Mouse (Mus musculus) midbrain, embryonic 15.5 days (tissue): ENCODE data around the gene Ccs. TPM values are rescaled to one million over a fixed set of nuclear protein-coding genes. Genes with fewer than 3 reads are reported as not detected.
"Not testable (repeated sequence)": the region's sequence is repeated elsewhere in the genome, so short reads cannot be mapped to it uniquely, and the experiment has no call there.

Source experiments
- ATAC-seq: fragments of 200-750 bp; cut with Nextera tagmentation; replicated peaks from 2 replicates; pipeline ENCODE4 v1.8.0; 2017; ENCODE audit warnings: moderate TSS enrichment
- H3K27ac ChIP-seq: fragments of 300-500 bp; sonication (generic); 2 replicates; pipeline ENCODE4 v1.5.1; 2015; ENCODE audit warnings: mild to moderate bottlenecking, inconsistent platforms
- H3K27me3 ChIP-seq: fragments of 300-500 bp; sonication (generic); replicated peaks from 2 replicates; pipeline ENCODE4 v1.6.1; 2015; ENCODE audit warnings: inconsistent platforms
- H3K36me3 ChIP-seq: fragments of 300-500 bp; sonication (generic); replicated peaks from 2 replicates; pipeline ENCODE4 v1.6.1; 2015; ENCODE audit warnings: inconsistent platforms
- H3K4me1 ChIP-seq: fragments of 300-500 bp; sonication (generic); 2 replicates; pipeline ENCODE4 v1.6.1; 2015; ENCODE audit warnings: inconsistent platforms
- H3K4me2 ChIP-seq: fragments of 300-500 bp; sonication (generic); 2 replicates; pipeline ENCODE4 v1.6.1; 2015; ENCODE audit warnings: inconsistent platforms, mild to moderate bottlenecking, moderate library complexity
- H3K4me3 ChIP-seq: fragments of 300-500 bp; sonication (generic); 2 replicates; pipeline ENCODE4 v1.5.1; 2015; ENCODE audit warnings: mild to moderate bottlenecking, inconsistent platforms
- H3K9ac ChIP-seq: fragments of 300-500 bp; sonication (generic); 2 replicates; pipeline ENCODE4 v1.6.1; 2015; ENCODE audit warnings: mild to moderate bottlenecking, inconsistent platforms
- H3K9me3 ChIP-seq: fragments of 300-500 bp; sonication (generic); 2 replicates; pipeline ENCODE4 v1.6.1; 2016; ENCODE audit warnings: inconsistent platforms
- WGBS: fragments of 180-500 bp; shearing (Covaris S2); methylation state at CpG from one replicate; pipeline ENCODE4 v1.1.7; 2015; ENCODE audit warnings: mixed read lengths; 5-methylcytosine and 5-hydroxymethylcytosine counted together
- polyA plus RNA-seq: library from polyadenylated mRNA; unstranded; fragments of >200 nt; fragmentation: Nextera tagmentation; extraction: Ambion mirVana; gene quantifications from 2 replicates; pipeline ENCODE4 v1.2.1, GENCODE M21; 2015

Ccs gene
- polyA plus RNA-seq = 43.9 and 44.1 TPM in 2 replicates

GRCm38 (mm10) chr19:4839149-4839548 lies at the start of gene Ccs, which contains the start of gene Ccdc87:
TSS of gene Ccs (minus strand) at chr19:4839332.
TSS of gene Ccdc87 (plus strand) at chr19:4839366.
- peak; percentile 99 for ATAC-seq
- WGBS = under 1% methylated on average over 25 of the region's 25 CpGs
- Histone ChIP-seq H3K27me3 (peaks cover 26% of the 10 kb centered on the region), H3K4me1 (peaks cover 18% of the 10 kb centered on the region), H3K36me3 (no peaks in the 10 kb centered on the region), H3K4me3 (peak within 1 kb of the TSS; percentile 54), H3K9ac (peak within 1 kb of the TSS; percentile 54), H3K27ac (no peak within 1 kb of the TSS), H3K9me3 (no peaks in the 10 kb centered on the region), H3K4me2 (peak within 1 kb of the TSS; percentile 93)

GRCm38 (mm10) chr19:4883961-4884360 lies 44.8 kb upstream of the Ccs start:
- Histone ChIP-seq H3K9me3 (no peaks in the 10 kb centered on the region), H3K4me3 (no peak overlapping the region), H3K36me3 (no peaks in the 10 kb centered on the region), H3K27ac (no peak overlapping the region), H3K4me2 (no peak overlapping the region), H3K4me1 (peaks cover 9% of the 10 kb centered on the region), H3K9ac (no peak overlapping the region), H3K27me3 (no peaks in the 10 kb centered on the region)
- ATAC-seq = no peak
- WGBS = 88% methylated on average over 4 of the region's 4 CpGs

- 66% methylated on average over 10 of the region's 10 CpGs for WGBS
- H3K36me3 ChIP-seq = no peaks in the 10 kb centered on the region
- peak overlapping the region; percentile 76; the same call in 1 of the 2 replicates for H3K27ac ChIP-seq
- no peaks in the 10 kb centered on the region for H3K9me3 ChIP-seq
- peak overlapping the region; percentile 70 for H3K4me2 ChIP-seq
- no peak for ATAC-seq
- peak overlapping the region; percentile 74 for H3K9ac ChIP-seq
- H3K4me3 ChIP-seq = peak overlapping the region; percentile 86
- H3K4me1 ChIP-seq = peaks cover 16% of the 10 kb centered on the region
- no peaks in the 10 kb centered on the region for H3K27me3 ChIP-seq
Observed at GRCm38 (mm10) chr19:4879324-4879703, 40.2 kb upstream of the Ccs start.

- ATAC-seq = peak; percentile 98
- Histone ChIP-seq H3K9ac (peak within 1 kb of the TSS; percentile 74), H3K9me3 (no peaks in the 10 kb centered on the region), H3K4me2 (peak within 1 kb of the TSS; percentile 70), H3K4me3 (peak within 1 kb of the TSS; percentile 86), H3K4me1 (peaks cover 16% of the 10 kb centered on the region), H3K27me3 (no peaks in the 10 kb centered on the region), H3K27ac (peak within 1 kb of the TSS; percentile 76), H3K36me3 (no peaks in the 10 kb centered on the region)
- WGBS = 2% methylated on average over 52 of the region's 52 CpGs
Observed at GRCm38 (mm10) chr19:4878405-4879323, 39.5 kb upstream of the Ccs start, which contains the start of gene Zdhhc24. TSS of gene Zdhhc24 (plus strand) at chr19:4878668.

GRCm38 (mm10) chr19:4877785-4878184 lies 38.7 kb upstream of the Ccs start, which contains the start of gene Actn3:
TSS of gene Actn3 (minus strand) at chr19:4877909.
- H3K9ac ChIP-seq = peak within 1 kb of the TSS; percentile 74
- H3K4me3 ChIP-seq = peak within 1 kb of the TSS; percentile 86
- H3K27ac ChIP-seq = peak within 1 kb of the TSS; percentile 76
- ATAC-seq = peak; percentile 35; the same call in 1 of the 2 replicates
- no peaks in the 10 kb centered on the region for H3K27me3 ChIP-seq
- H3K36me3 ChIP-seq = no peaks in the 10 kb centered on the region
- peak within 1 kb of the TSS; percentile 70 for H3K4me2 ChIP-seq
- WGBS = 2% methylated on average over 16 of the region's 17 CpGs
- H3K9me3 ChIP-seq = no peaks in the 10 kb centered on the region
- peaks cover 16% of the 10 kb centered on the region for H3K4me1 ChIP-seq

- 73% methylated on average over 3 of the region's 3 CpGs for WGBS
- H3K4me3 ChIP-seq = no peak overlapping the region
- H3K27ac ChIP-seq = no peak overlapping the region
- H3K4me1 ChIP-seq = peaks cover 16% of the 10 kb centered on the region
- no peaks in the 10 kb centered on the region for H3K27me3 ChIP-seq
- H3K36me3 ChIP-seq = no peaks in the 10 kb centered on the region
- ATAC-seq = no peak
- no peaks in the 10 kb centered on the region for H3K9me3 ChIP-seq
- no peak overlapping the region for H3K9ac ChIP-seq
- no peak overlapping the region for H3K4me2 ChIP-seq
Observed at GRCm38 (mm10) chr19:4876755-4877154, 37.6 kb upstream of the Ccs start.

- Histone ChIP-seq H3K9me3 (no peaks in the 10 kb centered on the region), H3K4me2 (no peak overlapping the region), H3K27ac (no peak overlapping the region), H3K9ac (no peak overlapping the region), H3K4me3 (no peak overlapping the region), H3K27me3 (no peaks in the 10 kb centered on the region), H3K4me1 (peaks cover 16% of the 10 kb centered on the region), H3K36me3 (no peaks in the 10 kb centered on the region)
- no peak for ATAC-seq
- WGBS = 64% methylated on average over 3 of the region's 4 CpGs
Observed at GRCm38 (mm10) chr19:4876241-4876640, 37.1 kb upstream of the Ccs start.

- not testable (repeated sequence) for H3K9ac ChIP-seq, H3K27ac ChIP-seq, ATAC-seq, H3K9me3 ChIP-seq, H3K36me3 ChIP-seq, H3K4me3 ChIP-seq, H3K27me3 ChIP-seq, H3K4me2 ChIP-seq
- 83% methylated on average over 1 of the region's 1 CpGs for WGBS
- H3K4me1 ChIP-seq = peaks cover 14% of the 10 kb centered on the region
Observed at GRCm38 (mm10) chr19:4874613-4875012, 35.5 kb upstream of the Ccs start.

GRCm38 (mm10) chr19:4865147-4865546 lies 26.0 kb upstream of the Ccs start:
- H3K9ac ChIP-seq = no peak overlapping the region
- ATAC-seq = no peak
- H3K4me2 ChIP-seq = peak overlapping the region; percentile 20; the same call in 1 of the 2 replicates
- H3K36me3 ChIP-seq = 0 out of 2 replicates have a peak, but pooled peaks cover 6% of the 10 kb centered on the region
- H3K27me3 ChIP-seq = 0 out of 2 replicates have a peak, but pooled peaks cover 3% of the 10 kb centered on the region
- no peak overlapping the region for H3K27ac ChIP-seq
- H3K4me3 ChIP-seq = no peak overlapping the region
- WGBS = 6% methylated on average over 17 of the region's 17 CpGs
- H3K4me1 ChIP-seq = no peaks in the 10 kb centered on the region
- no peaks in the 10 kb centered on the region for H3K9me3 ChIP-seq

GRCm38 (mm10) chr19:4863048-4863447 lies 23.9 kb upstream of the Ccs start:
- no peak overlapping the region for H3K4me3 ChIP-seq
- 0 out of 2 replicates have a peak, but pooled peaks cover 7% of the 10 kb centered on the region for H3K36me3 ChIP-seq
- no peak for ATAC-seq
- H3K9me3 ChIP-seq = no peaks in the 10 kb centered on the region
- H3K4me1 ChIP-seq = no peaks in the 10 kb centered on the region
- H3K27me3 ChIP-seq = 0 out of 2 replicates have a peak, but pooled peaks cover 3% of the 10 kb centered on the region
- 73% methylated on average over 6 of the region's 6 CpGs for WGBS
- no peak overlapping the region for H3K27ac ChIP-seq
- H3K4me2 ChIP-seq = no peak overlapping the region
- no peak overlapping the region for H3K9ac ChIP-seq

GRCm38 (mm10) chr19:4859081-4859480 lies 19.9 kb upstream of the Ccs start:
- Histone ChIP-seq H3K4me2 (no peak overlapping the region), H3K27ac (no peak overlapping the region), H3K4me3 (no peak overlapping the region), H3K9ac (no peak overlapping the region), H3K4me1 (peaks cover 16% of the 10 kb centered on the region), H3K9me3 (no peaks in the 10 kb centered on the region), H3K27me3 (no peaks in the 10 kb centered on the region), H3K36me3 (0 out of 2 replicates have a peak, but pooled peaks cover 7% of the 10 kb centered on the region)
- 79% methylated on average over 6 of the region's 6 CpGs for WGBS
- ATAC-seq = no peak

- Histone ChIP-seq H3K27me3 (no peaks in the 10 kb centered on the region), H3K36me3 (0 out of 2 replicates have a peak, but pooled peaks cover 7% of the 10 kb centered on the region), H3K9me3 (no peaks in the 10 kb centered on the region), H3K27ac (no peak overlapping the region), H3K4me1 (peaks cover 16% of the 10 kb centered on the region), H3K4me3 (peak overlapping the region; percentile 61), H3K9ac (peak overlapping the region; percentile 77; the same call in 1 of the 2 replicates), H3K4me2 (peak overlapping the region; percentile 95)
- ATAC-seq = no peak
- WGBS = 53% methylated on average over 4 of the region's 4 CpGs
Observed at GRCm38 (mm10) chr19:4855951-4856350, 16.8 kb upstream of the Ccs start.
